Mouse (Mus musculus): ENCODE data around the gene Icmt.

DNA sequence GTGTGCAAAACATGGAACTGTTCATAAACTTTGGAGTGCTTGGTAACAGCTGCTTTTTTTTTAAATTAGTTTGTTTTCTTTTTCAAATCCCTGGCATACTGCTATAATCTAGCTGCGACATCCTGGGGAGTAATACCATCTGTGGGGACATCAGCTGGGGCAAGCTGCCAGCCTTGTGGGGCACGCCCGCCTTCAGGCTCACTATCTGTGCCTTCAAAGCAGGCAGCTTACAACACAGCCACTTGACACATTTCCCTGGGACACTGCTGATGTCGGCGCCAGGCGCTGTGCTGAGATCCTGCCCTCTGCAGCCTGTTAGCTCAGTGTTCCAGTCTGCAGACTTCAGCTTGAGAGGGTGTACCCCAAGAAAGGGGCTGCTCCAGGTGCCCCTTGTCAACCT is 40.0 kb upstream of the Icmt start:
- TF ChIP-seq GATA1 (IDR thresholded peaks at IDR 0.05; ENCODE audit: borderline replicate concordance, low read length) (no peak), FLI1 (IDR thresholded peaks at IDR 0.05; ENCODE audit: low read length) (no peak)

Data from megakaryocyte, embryonic 14.5 days (primary cell).